Mouse (Mus musculus) CH12.LX (cell line): ENCODE data around the gene Tbcel. TPM values are rescaled to one million over a fixed set of nuclear protein-coding genes. Genes with fewer than 3 reads are reported as not detected.

Source experiments
- DNase-seq: peaks from one replicate; pipeline ENCODE4 v3.0.0-alpha.2; 2013; ENCODE audit errors: extremely low read depth
- H3K27ac ChIP-seq: 2 replicates; pipeline ENCODE4 v1.5.1; 2012; ENCODE audit warnings: low read depth, mild to moderate bottlenecking, control low read depth, moderate library complexity; ENCODE audit not compliant: insufficient read depth
- H3K27me3 ChIP-seq: replicated peaks from 2 replicates; pipeline ENCODE3; 2012; ENCODE audit warnings: inconsistent platforms
- H3K36me3 ChIP-seq, 2 experiments: replicated peaks in 1 of 2; 2 replicates each; pipeline versions ENCODE3 to v1.6.1; 2012; ENCODE audit warnings: inconsistent platforms in 1 of 2, low read length in 1 of 2, mild to moderate bottlenecking in 1 of 2, mixed read lengths in 1 of 2, moderate library complexity in 1 of 2; ENCODE audit not compliant: control insufficient read depth in 1 of 2, insufficient read depth in 1 of 2
- H3K4me1 ChIP-seq, 2 experiments: 2 replicates each; pipeline ENCODE4 v1.6.1; 2012; ENCODE audit warnings: inconsistent platforms in 1 of 2, moderate library complexity in 1 of 2; ENCODE audit not compliant: insufficient read depth in 2 of 2, control insufficient read depth in 1 of 2
- H3K4me2 ChIP-seq: 2 replicates; pipeline ENCODE4 v1.6.1; 2012; ENCODE audit warnings: low read depth, mild to moderate bottlenecking, control low read depth; ENCODE audit not compliant: poor library complexity, insufficient read depth, severe bottlenecking
- H3K4me3 ChIP-seq, 3 experiments: fragments of 150-350 bp in 1 of 3; sonication (generic) in 1 of 3; replicated peaks in 1 of 3; 2 replicates each; pipeline versions ENCODE3 to v1.5.1; 2011 to 2012; ENCODE audit warnings: low read depth in 2 of 3, low read length in 2 of 3, mild to moderate bottlenecking in 2 of 3, moderate library complexity in 2 of 3, control low read depth in 1 of 3, improper control_type of control experiment in 1 of 3, inconsistent platforms in 1 of 3, mixed read lengths in 1 of 3; ENCODE audit not compliant: poor library complexity in 1 of 3
- H3K79me2 ChIP-seq: replicated peaks from 2 replicates; pipeline ENCODE4 v1.6.1; 2012; ENCODE audit warnings: mild to moderate bottlenecking, moderate library complexity; ENCODE audit not compliant: control insufficient read depth, poor library complexity, insufficient read depth, severe bottlenecking; ENCODE audit errors: extremely low read depth
- H3K9ac ChIP-seq: 2 replicates; pipeline ENCODE4 v1.6.1; 2012; ENCODE audit warnings: low read depth, mild to moderate bottlenecking, control low read depth, moderate library complexity; ENCODE audit not compliant: insufficient read depth
- H3K9me3 ChIP-seq: replicated peaks from 2 replicates; pipeline ENCODE3; 2012; ENCODE audit warnings: low read length, inconsistent platforms, mixed read lengths
- CHD1 ChIP-seq: IDR thresholded peaks from 2 replicates; pipeline ENCODE4 v1.6.1; 2012; ENCODE audit warnings: low read depth, low read length, improper control_type of control experiment, inconsistent platforms
- CHD2 ChIP-seq: IDR thresholded peaks from 2 replicates; pipeline ENCODE4 v1.6.1; 2011; ENCODE audit warnings: low read length, improper control_type of control experiment
- CTCF ChIP-seq, 2 experiments: IDR thresholded peaks in 1 of 2; conservative IDR thresholded peaks in 1 of 2; 2 replicates each; pipeline ENCODE4 v1.5.1; 2011 to 2012; ENCODE audit warnings: low read depth in 2 of 2, low read length in 2 of 2, improper control_type of control experiment in 1 of 2, inconsistent platforms in 1 of 2, mild to moderate bottlenecking in 1 of 2, moderate library complexity in 1 of 2
- E2F4 ChIP-seq: IDR thresholded peaks from 2 replicates; pipeline ENCODE4 v1.6.1; 2011; ENCODE audit warnings: low read depth, low read length, improper control_type of control experiment; ENCODE audit not compliant: insufficient replicate concordance
- EP300 ChIP-seq: IDR thresholded peaks from 2 replicates; pipeline ENCODE4 v1.6.1; 2011; ENCODE audit warnings: low read length, improper control_type of control experiment
- ETS1 ChIP-seq: conservative IDR thresholded peaks from 2 replicates; pipeline ENCODE4 v1.6.1; 2012; ENCODE audit warnings: low read depth, mild to moderate bottlenecking, inconsistent platforms, low read length, improper control_type of control experiment, moderate library complexity
- IRF4 ChIP-seq: IDR thresholded peaks from 2 replicates; pipeline ENCODE4 v1.6.1; 2014; ENCODE audit warnings: low read depth, mild to moderate bottlenecking, inconsistent platforms, low read length, improper control_type of control experiment
- JUN ChIP-seq: IDR thresholded peaks from 2 replicates; pipeline ENCODE4 v1.6.1; 2011; ENCODE audit warnings: low read depth, mild to moderate bottlenecking, low read length, improper control_type of control experiment, moderate library complexity; ENCODE audit not compliant: insufficient read depth
- JUND ChIP-seq: conservative IDR thresholded peaks from 2 replicates; pipeline ENCODE4 v1.6.1; 2011; ENCODE audit warnings: low read depth, low read length, improper control_type of control experiment
- KAT2A ChIP-seq: IDR thresholded peaks from 2 replicates; pipeline ENCODE4 v1.6.1; 2012; ENCODE audit warnings: low read length, improper control_type of control experiment, inconsistent platforms; ENCODE audit not compliant: insufficient replicate concordance
- MAFK ChIP-seq: IDR thresholded peaks from 2 replicates; pipeline ENCODE4 v1.6.1; 2011; ENCODE audit warnings: low read length, improper control_type of control experiment; ENCODE audit not compliant: insufficient replicate concordance
- MAZ ChIP-seq: IDR thresholded peaks from 2 replicates; pipeline ENCODE4 v1.6.1; 2012; ENCODE audit warnings: low read depth, mild to moderate bottlenecking, inconsistent platforms, low read length, improper control_type of control experiment, moderate library complexity
- MEF2A ChIP-seq: IDR thresholded peaks from 2 replicates; pipeline ENCODE4 v1.6.1; 2014; ENCODE audit warnings: low read depth, mild to moderate bottlenecking, inconsistent platforms, low read length, improper control_type of control experiment, borderline replicate concordance
- PAX5 ChIP-seq: IDR thresholded peaks from 2 replicates; pipeline ENCODE4 v1.6.1; 2012; ENCODE audit warnings: low read length, inconsistent platforms, mixed read lengths
- POLR2A ChIP-seq: IDR thresholded peaks from 2 replicates; pipeline ENCODE4 v1.6.1; 2011; ENCODE audit warnings: low read depth, mild to moderate bottlenecking, improper control_type of control experiment, low read length
- POLR2AphosphoS2 ChIP-seq: IDR thresholded peaks from 2 replicates; pipeline ENCODE4 v1.6.1; 2011; ENCODE audit warnings: low read depth, low read length, improper control_type of control experiment
- RAD21 ChIP-seq: IDR thresholded peaks from 2 replicates; pipeline ENCODE4 v1.6.1; 2011; ENCODE audit warnings: low read depth, mild to moderate bottlenecking, low read length, improper control_type of control experiment, moderate library complexity
- SIN3A ChIP-seq: IDR thresholded peaks from 2 replicates; pipeline ENCODE4 v1.6.1; 2012; ENCODE audit warnings: low read length, improper control_type of control experiment, inconsistent platforms
- SMC3 ChIP-seq: IDR thresholded peaks from 2 replicates; pipeline ENCODE4 v1.6.1; 2011; ENCODE audit warnings: low read depth, low read length, improper control_type of control experiment
- TBP ChIP-seq: conservative IDR thresholded peaks from 2 replicates; pipeline ENCODE4 v1.6.1; 2011; ENCODE audit warnings: low read depth, low read length, improper control_type of control experiment
- TCF12 ChIP-seq: IDR thresholded peaks from 2 replicates; pipeline ENCODE4 v1.6.1; 2014; ENCODE audit warnings: low read depth, mild to moderate bottlenecking, inconsistent platforms, low read length, improper control_type of control experiment
- USF1 ChIP-seq: IDR thresholded peaks from 2 replicates; pipeline ENCODE4 v1.6.1; 2014; ENCODE audit warnings: low read depth, mild to moderate bottlenecking, inconsistent platforms, low read length, improper control_type of control experiment
- USF2 ChIP-seq: conservative IDR thresholded peaks from 2 replicates; pipeline ENCODE4 v1.6.1; 2011; ENCODE audit warnings: low read depth, low read length, improper control_type of control experiment
- ZC3H11A ChIP-seq: IDR thresholded peaks from 2 replicates; pipeline ENCODE4 v1.6.1; 2012; ENCODE audit warnings: low read depth, mild to moderate bottlenecking, inconsistent platforms, low read length, improper control_type of control experiment
- dilution Hi-C: fragments of 300-500 bp; cut with MboI; formaldehyde crosslinking; loops from 2 replicates; pipeline ENCODE4 v1.14.3; 2020; ENCODE audit warnings: low sequenced_read_pairs; ENCODE audit not compliant: extremely low pct_unique_long_range_greater_than_20kb, extremely low pct_ligation_motif_present
- in situ Hi-C: fragments of 300-500 bp; cut with MboI; formaldehyde crosslinking; loops from 3 replicates; pipeline ENCODE4 v1.14.3; 2019; ENCODE audit warnings: low sequenced_read_pairs, low pct_ligation_motif_present, low pct_unique_long_range_greater_than_20kb, mixed read lengths
- polyA plus RNA-seq: library from polyadenylated mRNA; unstranded; fragments of >175 nt; gene quantifications from 2 replicates; pipeline ENCODE4 v1.2.1, GENCODE M21; 2012; ENCODE audit warnings: low read depth; ENCODE audit not compliant: insufficient read length
- total RNA-seq, 2 experiments: library from RNA; depleted of rRNA; stranded (reverse); fragments of 300-350 nt in 1 of 2; fragments of >200 nt in 1 of 2; gene quantifications; 2 replicates each; pipeline ENCODE4 v1.2.3; 2012 to 2014

Tbcel gene
- total and polyA plus RNA-seq, 3 experiments, result 5.3 to 10.0 (median 5.9) TPM

- no peak; the same call in 1 of the 2 replicates for TF ChIP-seq EP300
- TF ChIP-seq TBP, result no peak
- TF ChIP-seq ZC3H11A, result no peak
- peak; percentile 32; the same call in 1 of the 2 replicates for TF ChIP-seq IRF4
- TF ChIP-seq CTCF (conservative IDR thresholded peaks at IDR 0.05 in 1 of 2, IDR thresholded peaks at IDR 0.05 in 1 of 2; ENCODE audit: low read depth in 2 of 2, low read length in 2 of 2), result no peak
- no peak for TF ChIP-seq CHD2
- no peak for TF ChIP-seq MEF2A
- TF ChIP-seq JUN, result no peak
- no peak for TF ChIP-seq SMC3
- peak; percentile 61 for TF ChIP-seq ETS1
- no peak for TF ChIP-seq MAFK
Observed at GRCm38 (mm10) chr9:42471921-42472747, 35.5 kb downstream of the Tbcel start (continued).

- peaks cover 0 to 18% of the 10 kb centered on the region in 2 experiments for H3K36me3 ChIP-seq
- peak overlapping the region; percentile 96 for H3K4me2 ChIP-seq
- dilution Hi-C loops (no loop called here), in situ Hi-C loops (loop anchor here (5.0 kb wide), 1 partner anchor 74 kb away; the partner anchor contains the start of gene Tecta)
- H3K79me2 ChIP-seq, result 0 out of 2 replicates have a peak, but pooled peaks cover 4% of the 10 kb centered on the region
- no peak for TF ChIP-seq SIN3A
- peak overlapping the region; percentile 76 to 87 (median 84) for H3K4me3 ChIP-seq
- H3K27ac ChIP-seq, result no peak overlapping the region
- no peaks in the 10 kb centered on the region for H3K9me3 ChIP-seq
- peak overlapping the region; percentile 76 for H3K9ac ChIP-seq
- peaks cover 0 to 43% of the 10 kb centered on the region in 2 experiments; a peak in 2 of 4 replicates for H3K4me1 ChIP-seq
- peak; percentile 49 for DNase-seq
- H3K27me3 ChIP-seq, result peaks cover 25% of the 10 kb centered on the region
Observed at GRCm38 (mm10) chr9:42471214-42471613, 36.4 kb downstream of the Tbcel start.

GRCm38 (mm10) chr9:42469323-42469722, 38.3 kb downstream of the Tbcel start:
- H3K4me1 ChIP-seq, result peaks cover 0 to 58% of the 10 kb centered on the region in 2 experiments; a peak in 2 of 4 replicates
- no peaks in the 10 kb centered on the region for H3K9me3 ChIP-seq
- no peak overlapping the region for H3K4me2 ChIP-seq
- dilution Hi-C loops, result no loop called here
- H3K27ac ChIP-seq, result no peak overlapping the region
- no peak overlapping the region for H3K4me3 ChIP-seq
- H3K79me2 ChIP-seq, result 0 out of 2 replicates have a peak, but pooled peaks cover 4% of the 10 kb centered on the region
- TF ChIP-seq PAX5 (no peak), CHD1 (no peak), POLR2A (no peak), TBP (no peak), TCF12 (no peak), USF1 (no peak), RAD21 (no peak), EP300 (no peak), MAZ (no peak), JUND (no peak), MAFK (no peak), USF2 (no peak), SMC3 (no peak), MEF2A (no peak), KAT2A (no peak), JUN (no peak), E2F4 (no peak), POLR2AphosphoS2 (no peak), CTCF (conservative IDR thresholded peaks at IDR 0.05 in 1 of 2, IDR thresholded peaks at IDR 0.05 in 1 of 2; ENCODE audit: low read depth in 2 of 2, low read length in 2 of 2) (no peak)
- H3K36me3 ChIP-seq, result peaks cover 0 to 19% of the 10 kb centered on the region in 2 experiments
- DNase-seq, result no peak
- H3K9ac ChIP-seq, result no peak overlapping the region
- in situ Hi-C loops, result no loop called here
- peaks cover 13% of the 10 kb centered on the region for H3K27me3 ChIP-seq
